Mouse (Mus musculus): ENCODE data around the gene Soat1.

The Soat1 gene

GRCm38 (mm10) chr1:156470557-156470956 is 3.6 kb downstream of the Soat1 start:
- in situ Hi-C loops (cut with MboI; ENCODE audit: low pct_unique_long_range_greater_than_20kb in 1 of 2, low sequenced_read_pairs in 2 of 2, unreplicated experiment in 1 of 2), result no loop called here

- in situ Hi-C loops (cut with MboI; ENCODE audit: low pct_unique_long_range_greater_than_20kb in 1 of 2, low sequenced_read_pairs in 2 of 2, unreplicated experiment in 1 of 2), result no loop called here
Measured at GRCm38 (mm10) chr1:156468576-156468975, 5.6 kb downstream of the Soat1 start.

GRCm38 (mm10) chr1:156467655-156468255 is 6.4 kb downstream of the Soat1 start:
- in situ Hi-C loops (cut with MboI; ENCODE audit: low pct_unique_long_range_greater_than_20kb in 1 of 2, low sequenced_read_pairs in 2 of 2, unreplicated experiment in 1 of 2), result no loop called here

- in situ Hi-C loops (cut with MboI; ENCODE audit: low pct_unique_long_range_greater_than_20kb in 1 of 2, low sequenced_read_pairs in 2 of 2, unreplicated experiment in 1 of 2), result no loop called here
Measured at GRCm38 (mm10) chr1:156464963-156465362, 9.2 kb downstream of the Soat1 start.

GRCm38 (mm10) chr1:156463981-156464853 is 9.9 kb downstream of the Soat1 start:
- in situ Hi-C loops (cut with MboI; ENCODE audit: low pct_unique_long_range_greater_than_20kb in 1 of 2, low sequenced_read_pairs in 2 of 2, unreplicated experiment in 1 of 2), result no loop called here

GRCm38 (mm10) chr1:156462273-156462991 is 11.7 kb downstream of the Soat1 start:
- in situ Hi-C loops (cut with MboI; ENCODE audit: low pct_unique_long_range_greater_than_20kb in 1 of 2, low sequenced_read_pairs in 2 of 2, unreplicated experiment in 1 of 2), result no loop called here

- in situ Hi-C loops (cut with MboI; ENCODE audit: low pct_unique_long_range_greater_than_20kb in 1 of 2, low sequenced_read_pairs in 2 of 2, unreplicated experiment in 1 of 2), result no loop called here
Measured at GRCm38 (mm10) chr1:156461036-156461435, 13.1 kb downstream of the Soat1 start.

GRCm38 (mm10) chr1:156460216-156460615 is 13.9 kb downstream of the Soat1 start:
- in situ Hi-C loops (cut with MboI; ENCODE audit: low pct_unique_long_range_greater_than_20kb in 1 of 2, low sequenced_read_pairs in 2 of 2, unreplicated experiment in 1 of 2), result no loop called here

- in situ Hi-C loops (cut with MboI; ENCODE audit: low pct_unique_long_range_greater_than_20kb in 1 of 2, low sequenced_read_pairs in 2 of 2, unreplicated experiment in 1 of 2), result no loop called here
Measured at GRCm38 (mm10) chr1:156459690-156460089, 14.4 kb downstream of the Soat1 start.

GRCm38 (mm10) chr1:156458391-156459060 is 15.6 kb downstream of the Soat1 start:
- in situ Hi-C loops (cut with MboI; ENCODE audit: low pct_unique_long_range_greater_than_20kb in 1 of 2, low sequenced_read_pairs in 2 of 2, unreplicated experiment in 1 of 2), result no loop called here

GRCm38 (mm10) chr1:156455005-156455758 is 18.9 kb downstream of the Soat1 start:
- in situ Hi-C loops (cut with MboI; ENCODE audit: low pct_unique_long_range_greater_than_20kb in 1 of 2, low sequenced_read_pairs in 2 of 2, unreplicated experiment in 1 of 2), result no loop called here

- in situ Hi-C loops (cut with MboI; ENCODE audit: low pct_unique_long_range_greater_than_20kb in 1 of 2, low sequenced_read_pairs in 2 of 2, unreplicated experiment in 1 of 2), result no loop called here
Measured at GRCm38 (mm10) chr1:156454384-156454783, 19.7 kb downstream of the Soat1 start.

GRCm38 (mm10) chr1:156453876-156454275 is 20.3 kb downstream of the Soat1 start:
- in situ Hi-C loops (cut with MboI; ENCODE audit: low pct_unique_long_range_greater_than_20kb in 1 of 2, low sequenced_read_pairs in 2 of 2, unreplicated experiment in 1 of 2), result no loop called here

- in situ Hi-C loops (cut with MboI; ENCODE audit: low pct_unique_long_range_greater_than_20kb in 1 of 2, low sequenced_read_pairs in 2 of 2, unreplicated experiment in 1 of 2), result no loop called here
Measured at GRCm38 (mm10) chr1:156450478-156450877, 23.7 kb downstream of the Soat1 start.

- in situ Hi-C loops (cut with MboI; ENCODE audit: low pct_unique_long_range_greater_than_20kb in 1 of 2, low sequenced_read_pairs in 2 of 2, unreplicated experiment in 1 of 2), result no loop called here
Measured at GRCm38 (mm10) chr1:156449691-156450090, 24.4 kb downstream of the Soat1 start.

GRCm38 (mm10) chr1:156449089-156449488 is 25.0 kb downstream of the Soat1 start:
- in situ Hi-C loops (cut with MboI; ENCODE audit: low pct_unique_long_range_greater_than_20kb in 1 of 2, low sequenced_read_pairs in 2 of 2, unreplicated experiment in 1 of 2), result no loop called here

GRCm38 (mm10) chr1:156445049-156445448 is 29.1 kb downstream of the Soat1 start:
- in situ Hi-C loops (cut with MboI; ENCODE audit: low pct_unique_long_range_greater_than_20kb in 1 of 2, low sequenced_read_pairs in 2 of 2, unreplicated experiment in 1 of 2), result no loop called here

- in situ Hi-C loops (cut with MboI; ENCODE audit: low pct_unique_long_range_greater_than_20kb in 1 of 2, low sequenced_read_pairs in 2 of 2, unreplicated experiment in 1 of 2), result no loop called here
Measured at GRCm38 (mm10) chr1:156442776-156443175, 31.4 kb downstream of the Soat1 start.

Data from mouse embryonic stem cell (cell line).